Comparison of ENCODE assay signal across 20 mouse cellular contexts in genomic region chr16:3788394-3788793, GRCm38 (mm10). TPM values are rescaled to one million over a fixed set of nuclear protein-coding genes. Genes with fewer than 3 reads are reported as not detected.
"Had no signal": no experiment of that assay in that cellular context is flagged by ENCODE, and none has a peak within 500 bp of the region (broad histone marks: within the 10 kb centered on the region; RNA-seq: fewer than 3 reads in every experiment).

No protein-coding gene starts in this region.

- H3K9ac ChIP-seq: lung, embryonic 14.5 days; midbrain, embryonic 12.5 days; midbrain, embryonic 15.5 days; neural tube, embryonic 12.5 days had no signal

- H3K36me3 ChIP-seq: midbrain, embryonic 10.5 days; midbrain, embryonic 12.5 days; midbrain, embryonic 15.5 days; neural tube, embryonic 12.5 days had no signal

- ATAC-seq: midbrain, embryonic 15.5 days had no signal

- H3K27me3 ChIP-seq: midbrain, embryonic 12.5 days; midbrain, embryonic 15.5 days; neural tube, embryonic 12.5 days had no signal

- H3K4me2 ChIP-seq: lung, embryonic 14.5 days; midbrain, embryonic 12.5 days; midbrain, embryonic 15.5 days; neural tube, embryonic 12.5 days had no signal

- H3K27ac ChIP-seq: midbrain, embryonic 10.5 days; midbrain, embryonic 12.5 days; midbrain, embryonic 15.5 days; neural tube, embryonic 12.5 days had no signal

- H3K4me1 ChIP-seq: midbrain, embryonic 10.5 days; midbrain, embryonic 12.5 days; midbrain, embryonic 15.5 days; neural tube, embryonic 12.5 days had no signal

- H3K9me3 ChIP-seq: midbrain, embryonic 10.5 days; midbrain, embryonic 12.5 days; midbrain, embryonic 15.5 days; neural tube, embryonic 12.5 days had no signal

- H3K4me3 ChIP-seq: midbrain, embryonic 10.5 days; midbrain, embryonic 12.5 days; midbrain, embryonic 15.5 days; neural tube, embryonic 12.5 days had no signal

- DNase-seq: lung, adult 18-20 months; lung, embryonic 14.5 days; lung, postnatal 10 days; lung, postnatal 4 days; right cerebral cortex, postnatal 14 days; spleen, adult 18-20 months; thymus, adult 18-20 months; thymus, postnatal 14 days; thymus, postnatal 36 days had no signal

RNA-seq across cellular contexts. Expression of gene Olfr15, which starts 42.3 kb away (rescaled TPM):
- polyA plus RNA-seq: liver, embryonic 16.5 days; lung, embryonic 14.5 days; lung, embryonic 16.5 days; midbrain, embryonic 10.5 days; midbrain, embryonic 12.5 days; midbrain, embryonic 15.5 days; midbrain, postnatal 0 days; neural tube, embryonic 12.5 days; neural tube, embryonic 14.5 days; stomach, embryonic 14.5 days; stomach, embryonic 16.5 days; thymus, postnatal 0 days had no signal
